Mouse (Mus musculus) CD8-positive naive resting alpha-beta T cell, adult 57 days (primary cell): Measurements from ENCODE around the gene Stard8. TPM values are rescaled to one million over a fixed set of nuclear protein-coding genes. Genes with fewer than 3 reads are reported as not detected.

ENCODE experiments used
- total RNA-seq: library from RNA; stranded (reverse); gene quantifications from one replicate; pipeline ENCODE4 v1.2.4, GENCODE M21; 2023

The Stard8 gene
- 0.43 TPM for total RNA-seq

DNA sequence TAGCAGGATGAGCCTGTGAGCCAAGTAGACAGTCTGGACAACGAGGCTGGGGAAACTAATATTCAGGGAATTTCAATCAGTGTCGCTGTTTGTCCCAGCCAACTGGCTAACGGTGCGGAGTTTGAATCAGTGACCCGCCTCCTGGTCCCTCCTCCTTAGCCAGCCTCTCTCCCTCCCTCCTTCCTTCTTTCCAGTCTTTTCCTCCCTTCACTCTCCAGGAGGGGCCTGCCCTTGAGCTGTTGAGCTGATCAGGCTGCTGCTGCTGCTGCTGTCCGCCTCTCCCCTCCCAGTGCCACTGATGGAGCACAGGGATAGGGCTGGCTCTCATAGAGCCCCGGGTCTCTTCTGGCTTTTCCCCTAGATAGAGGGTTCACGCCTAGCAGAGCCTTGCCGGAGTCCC lies at the start of gene Stard8:
Gene Stard8 (plus strand): TSS at position 203 of the 400 bp plus-strand sequence.

Other genes starting within 250 kb of the Stard8 start
- gene Ophn1, start 112.2 kb upstream of the Stard8 start, total RNA-seq: not detected
- gene Yipf6, start 66.9 kb upstream of the Stard8 start, total RNA-seq: 24.4 TPM
- gene Efnb1, start 132.9 kb downstream of the Stard8 start, total RNA-seq: 3.0 TPM